Mouse (Mus musculus) kidney, embryonic 16.5 days (tissue): Measurements from ENCODE around the gene Ifit2. TPM values are rescaled to one million over a fixed set of nuclear protein-coding genes. Genes with fewer than 3 reads are reported as not detected.

Experiments
- ATAC-seq: fragments of 200-750 bp; cut with Nextera tagmentation; 2 replicates; pipeline ENCODE4 v1.8.0; 2017; ENCODE audit warnings: moderate TSS enrichment; ENCODE audit not compliant: low FRiP score, low TSS enrichment
- H3K27ac ChIP-seq: fragments of 300-500 bp; sonication (generic); 2 replicates; pipeline ENCODE4 v1.5.1; 2014; ENCODE audit warnings: low read length
- H3K27me3 ChIP-seq: fragments of 300-500 bp; sonication (generic); 2 replicates; pipeline ENCODE4 v1.6.1; 2014; ENCODE audit warnings: low read length, control low read depth, mixed read lengths; ENCODE audit not compliant: insufficient read depth
- H3K36me3 ChIP-seq: fragments of 300-500 bp; sonication (generic); 2 replicates; pipeline ENCODE4 v1.6.1; 2014; ENCODE audit warnings: low read length, control low read depth, mixed read lengths; ENCODE audit not compliant: insufficient read depth
- H3K4me1 ChIP-seq: fragments of 300-500 bp; sonication (generic); 2 replicates; pipeline ENCODE4 v1.6.1; 2014; ENCODE audit warnings: low read length, control low read depth, mixed read lengths; ENCODE audit not compliant: insufficient read depth
- H3K4me2 ChIP-seq: fragments of 300-500 bp; sonication (generic); replicated peaks from 2 replicates; pipeline ENCODE4 v1.6.1; 2014; ENCODE audit warnings: low read depth, low read length
- H3K4me3 ChIP-seq: fragments of 300-500 bp; sonication (generic); 2 replicates; pipeline ENCODE4 v1.5.1; 2014; ENCODE audit warnings: mild to moderate bottlenecking, low read length
- H3K9ac ChIP-seq: fragments of 300-500 bp; sonication (generic); replicated peaks from 2 replicates; pipeline ENCODE4 v1.6.1; 2014; ENCODE audit warnings: low read length
- H3K9me3 ChIP-seq: fragments of 300-500 bp; sonication (generic); 2 replicates; pipeline ENCODE4 v1.6.1; 2016; ENCODE audit warnings: low read length, control low read depth
- WGBS: fragments of 180-500 bp; shearing (Covaris S2); extraction: QIAGEN DNeasy Blood & Tissue Kit; methylation state at CpG from one replicate; pipeline ENCODE4 v1.1.7; 2014; 5-methylcytosine and 5-hydroxymethylcytosine counted together
- polyA plus RNA-seq: library from polyadenylated mRNA; unstranded; fragments of >200 nt; fragmentation: Nextera tagmentation; extraction: Ambion mirVana; gene quantifications from 2 replicates; pipeline ENCODE4 v1.2.1, GENCODE M21; 2015

Gene Ifit2
- polyA plus RNA-seq, 1 experiment from 2014 or later = 11.8 TPM

DNA sequence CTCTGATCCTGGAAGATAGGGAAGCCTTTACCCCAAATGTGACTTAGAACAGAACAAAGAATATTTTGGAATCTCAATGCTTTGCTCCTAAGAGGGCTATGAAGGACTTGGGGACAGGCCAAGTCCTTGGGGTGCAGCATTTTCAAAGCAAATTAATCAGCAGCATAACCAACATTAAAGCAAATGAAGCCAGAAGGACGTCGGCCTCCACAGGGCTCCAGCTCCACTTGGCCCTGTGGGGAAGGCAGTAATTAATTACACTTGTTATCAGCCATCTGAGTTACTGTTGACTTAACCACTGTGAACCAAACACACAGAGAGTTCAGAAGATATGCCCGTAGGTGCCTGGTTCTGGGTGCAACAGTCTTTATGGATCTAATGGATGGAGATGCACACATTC is 31.7 kb upstream of the Ifit2 start:
- 50% methylated on average over 3 of the region's 3 CpGs for WGBS
- Histone ChIP-seq H3K9me3 (no peaks in the 10 kb centered on the region), H3K9ac (no peak overlapping the region), H3K4me1 (no peaks in the 10 kb centered on the region), H3K4me3 (no peak overlapping the region), H3K36me3 (0 out of 2 replicates have a peak, but pooled peaks cover 10% of the 10 kb centered on the region), H3K27me3 (no peaks in the 10 kb centered on the region), H3K4me2 (no peak overlapping the region), H3K27ac (no peak overlapping the region)
- ATAC-seq = no peak

DNA sequence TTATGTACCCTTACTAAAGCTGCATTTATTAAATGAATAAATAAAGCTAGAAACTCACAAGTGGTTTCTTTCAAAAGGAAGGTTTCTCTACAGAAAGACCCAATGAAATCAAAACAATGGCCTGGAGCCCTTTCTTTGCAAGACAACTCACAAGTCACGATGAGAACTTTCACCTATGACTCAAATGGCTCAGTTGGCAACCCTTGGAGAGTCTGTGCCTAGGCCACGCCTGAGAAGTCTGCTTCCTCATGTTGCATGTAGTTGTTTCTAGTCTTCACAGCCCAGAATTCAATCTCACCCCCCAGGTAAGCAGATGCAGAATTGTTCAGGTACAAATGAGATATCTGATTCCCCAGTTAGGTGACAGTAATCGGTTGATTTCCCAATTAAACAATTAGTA is 30.8 kb upstream of the Ifit2 start:
- H3K4me3 ChIP-seq = no peak overlapping the region
- H3K27me3 ChIP-seq = no peaks in the 10 kb centered on the region
- 86% methylated on average over 3 of the region's 3 CpGs for WGBS
- H3K9ac ChIP-seq = no peak overlapping the region
- no peak overlapping the region for H3K4me2 ChIP-seq
- no peak overlapping the region for H3K27ac ChIP-seq
- H3K36me3 ChIP-seq = 0 out of 2 replicates have a peak, but pooled peaks cover 10% of the 10 kb centered on the region
- no peaks in the 10 kb centered on the region for H3K4me1 ChIP-seq
- ATAC-seq = no peak
- no peaks in the 10 kb centered on the region for H3K9me3 ChIP-seq

DNA sequence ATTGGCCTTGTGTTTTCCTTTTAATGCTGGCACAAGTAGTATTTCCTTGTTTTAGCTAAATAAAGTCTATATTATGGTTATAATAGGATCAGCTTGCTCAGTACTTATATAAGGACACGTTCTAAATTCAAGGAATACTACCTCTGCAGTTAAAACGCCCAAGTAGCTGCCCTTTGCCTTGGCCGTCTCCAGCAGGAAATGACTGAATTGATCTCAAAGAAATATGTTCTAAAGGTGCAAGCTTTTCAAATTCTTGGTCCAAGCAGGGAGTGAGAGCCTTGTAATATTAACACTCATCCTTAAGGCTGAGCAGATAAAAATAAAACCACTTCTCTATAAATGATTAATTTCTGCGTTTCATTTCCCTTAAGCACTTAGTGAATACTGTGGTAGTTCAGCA is 30.4 kb upstream of the Ifit2 start:
- no peak overlapping the region for H3K4me2 ChIP-seq
- 0 out of 2 replicates have a peak, but pooled peaks cover 10% of the 10 kb centered on the region for H3K36me3 ChIP-seq
- no peaks in the 10 kb centered on the region for H3K9me3 ChIP-seq
- H3K27ac ChIP-seq = no peak overlapping the region
- H3K4me3 ChIP-seq = no peak overlapping the region
- no peak overlapping the region for H3K9ac ChIP-seq
- H3K27me3 ChIP-seq = no peaks in the 10 kb centered on the region
- no peaks in the 10 kb centered on the region for H3K4me1 ChIP-seq
- WGBS = 66% methylated on average over 4 of the region's 4 CpGs
- no peak for ATAC-seq

DNA sequence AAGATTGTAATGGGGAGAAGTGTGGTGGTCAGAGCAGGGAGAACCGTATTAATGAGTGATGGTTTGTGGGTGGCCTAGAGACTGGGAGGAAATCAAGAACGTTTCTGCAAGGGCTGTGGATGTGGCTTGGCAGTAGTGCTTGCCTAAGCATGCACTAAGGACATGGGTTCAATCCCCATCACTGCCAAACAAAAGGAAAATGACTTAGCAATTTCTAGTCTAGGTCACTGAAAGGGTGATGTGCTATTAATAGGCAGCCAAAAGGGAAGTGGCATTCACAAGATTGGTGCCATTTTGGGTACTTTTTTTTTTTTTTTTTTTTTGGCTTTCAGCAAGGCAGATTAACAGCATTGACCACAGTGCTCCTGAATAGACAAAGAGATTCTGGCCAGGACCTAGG is 29.1 kb upstream of the Ifit2 start:
- Histone ChIP-seq H3K36me3 (0 out of 2 replicates have a peak, but pooled peaks cover 10% of the 10 kb centered on the region), H3K9me3 (no peaks in the 10 kb centered on the region), H3K4me3 (no peak overlapping the region), H3K27me3 (no peaks in the 10 kb centered on the region), H3K4me1 (peaks cover 5% of the 10 kb centered on the region), H3K9ac (no peak overlapping the region), H3K27ac (no peak overlapping the region), H3K4me2 (no peak overlapping the region)
- 63% methylated on average over 2 of the region's 2 CpGs for WGBS
- no peak for ATAC-seq

DNA sequence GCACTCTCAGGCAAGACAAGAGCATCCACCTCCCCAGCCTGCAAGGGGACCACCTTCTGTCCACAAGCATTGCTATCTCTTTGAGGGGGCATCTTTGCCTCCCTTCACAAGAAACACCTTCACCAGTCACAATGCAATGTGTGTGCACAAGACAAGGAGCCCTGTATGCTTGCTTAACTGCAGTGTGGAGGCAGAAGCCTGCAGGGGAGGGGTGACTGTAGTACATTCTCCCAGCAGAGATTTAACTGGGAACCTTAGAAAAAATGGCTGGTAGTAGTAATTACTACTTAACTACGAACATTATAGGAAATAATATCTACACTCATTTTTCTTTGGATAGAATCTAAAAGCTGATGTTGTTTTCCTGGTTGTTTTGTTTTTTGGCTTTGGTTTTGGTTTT is 28.5 kb upstream of the Ifit2 start:
- no peak overlapping the region for H3K27ac ChIP-seq
- H3K9ac ChIP-seq = no peak overlapping the region
- no peak overlapping the region for H3K4me2 ChIP-seq
- 0 out of 2 replicates have a peak, but pooled peaks cover 10% of the 10 kb centered on the region for H3K36me3 ChIP-seq
- 90% methylated on average over 1 of the region's 1 CpGs for WGBS
- H3K9me3 ChIP-seq = no peaks in the 10 kb centered on the region
- H3K4me3 ChIP-seq = no peak overlapping the region
- H3K4me1 ChIP-seq = peaks cover 7% of the 10 kb centered on the region
- H3K27me3 ChIP-seq = no peaks in the 10 kb centered on the region
- no peak for ATAC-seq

DNA sequence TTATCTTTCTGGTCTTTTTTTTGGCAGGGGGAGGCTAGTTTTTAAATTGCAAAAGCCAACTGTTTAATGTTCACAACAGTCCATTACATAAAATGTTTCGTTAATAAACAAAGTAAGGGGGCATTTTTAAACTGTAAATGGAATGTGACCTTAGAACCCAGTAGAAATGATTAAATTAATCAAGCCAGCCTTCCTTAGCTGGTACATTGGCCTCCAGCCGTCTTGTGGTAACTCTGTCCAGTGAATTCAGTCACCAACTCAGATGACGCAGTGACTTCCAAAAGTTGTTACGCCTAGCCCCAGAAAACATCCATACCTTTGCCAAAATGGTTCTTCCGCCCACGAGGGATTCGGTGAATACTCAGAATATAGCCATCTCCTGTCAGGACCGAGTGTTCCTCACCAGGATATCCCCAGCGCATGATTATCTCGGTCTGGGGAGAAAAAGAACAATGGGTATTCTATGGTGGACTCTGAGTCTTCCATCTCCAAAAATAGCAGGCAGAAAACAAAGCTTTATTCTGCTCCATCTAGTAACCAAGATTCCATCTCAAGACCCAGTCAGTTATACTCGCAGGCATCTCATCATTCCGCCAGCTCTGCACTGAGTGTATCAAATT is 27.3 kb upstream of the Ifit2 start:
- no peak overlapping the region for H3K4me3 ChIP-seq
- 88% methylated on average over 12 of the region's 12 CpGs for WGBS
- 0 out of 2 replicates have a peak, but pooled peaks cover 10% of the 10 kb centered on the region for H3K36me3 ChIP-seq
- no peak overlapping the region for H3K9ac ChIP-seq
- H3K4me1 ChIP-seq = peaks cover 7% of the 10 kb centered on the region
- ATAC-seq = no peak
- no peak overlapping the region for H3K4me2 ChIP-seq
- no peaks in the 10 kb centered on the region for H3K27me3 ChIP-seq
- H3K27ac ChIP-seq = no peak overlapping the region
- H3K9me3 ChIP-seq = no peaks in the 10 kb centered on the region

DNA sequence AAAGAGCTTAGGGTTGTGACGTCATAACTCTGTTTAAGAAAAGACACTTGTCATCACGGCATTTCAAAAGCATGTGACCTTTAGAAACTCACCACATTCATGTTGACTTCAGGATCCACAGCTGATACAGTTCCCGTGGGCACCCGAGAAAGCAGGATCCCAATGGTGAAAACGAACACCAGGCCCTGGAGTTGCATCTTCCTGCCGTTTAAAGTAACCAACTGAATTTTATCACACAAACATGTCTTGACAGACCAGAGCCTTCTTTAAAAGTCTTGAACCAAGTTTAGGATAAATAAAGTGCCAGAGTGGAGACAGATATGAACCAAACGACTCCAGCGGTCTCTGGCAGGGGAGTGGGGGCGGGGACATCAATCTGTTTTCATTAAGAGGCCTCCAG is 25.8 kb upstream of the Ifit2 start:
- no peak for ATAC-seq
- Histone ChIP-seq H3K36me3 (0 out of 2 replicates have a peak, but pooled peaks cover 3% of the 10 kb centered on the region), H3K9ac (no peak overlapping the region), H3K4me3 (no peak overlapping the region), H3K4me1 (peaks cover 7% of the 10 kb centered on the region), H3K4me2 (no peak overlapping the region), H3K27ac (no peak overlapping the region), H3K9me3 (no peaks in the 10 kb centered on the region), H3K27me3 (no peaks in the 10 kb centered on the region)
- 60% methylated on average over 9 of the region's 9 CpGs for whole genome bisulfite sequencing

DNA sequence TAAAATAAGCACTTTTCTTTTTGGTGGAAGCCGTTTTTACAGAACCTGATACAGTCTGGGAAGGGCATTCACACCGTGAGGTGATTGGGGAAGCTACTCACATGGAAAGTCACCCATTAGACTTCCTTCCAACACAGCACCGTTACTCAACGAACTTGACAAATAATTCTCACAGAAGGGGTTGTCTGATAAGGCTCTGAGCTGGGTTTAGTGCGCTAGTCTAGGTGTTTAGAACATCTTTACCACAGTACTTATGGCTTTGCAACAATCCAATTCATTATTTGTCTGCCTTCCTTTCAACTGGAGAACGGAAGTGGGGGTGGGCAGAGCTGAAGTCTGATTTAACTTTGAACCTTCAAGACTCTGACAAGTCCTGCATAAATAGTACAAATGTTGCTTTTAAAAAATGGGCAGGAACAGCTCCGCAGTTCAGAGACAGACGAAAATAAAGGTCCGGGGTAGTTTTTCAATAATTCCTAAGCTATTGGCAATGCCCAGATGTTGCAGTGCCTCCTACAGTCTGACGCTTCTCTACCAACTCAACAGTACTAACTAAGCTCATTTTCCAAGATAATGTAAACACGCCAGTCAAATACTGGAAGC is 24.1 kb upstream of the Ifit2 start:
- H3K4me1 ChIP-seq = peaks cover 7% of the 10 kb centered on the region
- no peaks in the 10 kb centered on the region for H3K36me3 ChIP-seq
- H3K9me3 ChIP-seq = no peaks in the 10 kb centered on the region
- H3K4me2 ChIP-seq = peak overlapping the region; percentile 72
- H3K27me3 ChIP-seq = no peaks in the 10 kb centered on the region
- H3K27ac ChIP-seq = no peak overlapping the region
- H3K4me3 ChIP-seq = peak overlapping the region; percentile 68
- WGBS = 29% methylated on average over 11 of the region's 11 CpGs
- peak overlapping the region; percentile 70 for H3K9ac ChIP-seq
- ATAC-seq = peak; percentile 14; the same call in 1 of the 2 replicates

DNA sequence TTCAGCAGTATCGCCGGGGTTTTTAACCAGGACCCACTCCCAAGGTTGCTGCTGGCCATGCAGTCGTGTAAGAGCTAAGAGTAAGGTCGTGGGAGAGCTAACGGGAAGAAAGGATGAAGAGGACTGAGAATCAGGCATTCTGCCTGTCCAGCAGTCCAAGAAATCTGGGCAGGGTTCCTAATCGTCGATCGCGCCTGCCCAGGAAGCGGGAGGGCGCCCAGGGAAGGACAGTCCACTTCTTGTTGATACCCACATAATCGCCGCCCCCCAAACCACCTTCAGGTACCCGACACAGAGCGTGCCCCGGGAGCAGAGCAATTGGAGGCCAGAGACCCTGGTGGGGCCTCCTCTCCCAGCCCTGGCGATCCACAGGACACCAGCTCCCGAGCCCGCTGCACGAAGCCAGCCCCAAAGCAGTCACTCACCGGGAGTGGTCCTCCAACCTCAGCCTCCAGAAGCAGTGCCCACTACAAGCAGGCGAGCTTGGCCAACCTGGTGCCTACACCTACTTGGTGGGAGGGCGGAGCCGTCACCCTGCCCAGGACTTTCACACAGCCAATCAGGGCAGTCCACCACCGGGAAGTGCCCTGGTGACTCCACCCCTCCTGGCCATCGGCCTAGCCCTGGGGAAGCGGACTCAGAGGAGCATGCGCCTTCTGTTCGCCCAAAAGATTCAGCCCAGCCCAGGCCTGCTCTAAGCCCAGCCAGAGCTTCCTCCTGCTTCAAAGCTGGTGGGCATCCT is 23.4 kb upstream of the Ifit2 start, which contains the start of gene Lipa:
Lipa (minus strand) TSS at position 534 of the 742 bp plus-strand sequence.
- Histone ChIP-seq H3K27ac (peak within 1 kb of the TSS; percentile 58), H3K27me3 (no peaks in the 10 kb centered on the region), H3K9me3 (no peaks in the 10 kb centered on the region), H3K4me3 (peak within 1 kb of the TSS; percentile 68), H3K36me3 (no peaks in the 10 kb centered on the region), H3K9ac (peak within 1 kb of the TSS; percentile 70), H3K4me1 (peaks cover 7% of the 10 kb centered on the region), H3K4me2 (peak within 1 kb of the TSS; percentile 72)
- WGBS = 0% methylated on average over 28 of the region's 29 CpGs
- ATAC-seq = peak; percentile 100
